Mouse (Mus musculus): ENCODE data around the gene Itpr2.

DNA sequence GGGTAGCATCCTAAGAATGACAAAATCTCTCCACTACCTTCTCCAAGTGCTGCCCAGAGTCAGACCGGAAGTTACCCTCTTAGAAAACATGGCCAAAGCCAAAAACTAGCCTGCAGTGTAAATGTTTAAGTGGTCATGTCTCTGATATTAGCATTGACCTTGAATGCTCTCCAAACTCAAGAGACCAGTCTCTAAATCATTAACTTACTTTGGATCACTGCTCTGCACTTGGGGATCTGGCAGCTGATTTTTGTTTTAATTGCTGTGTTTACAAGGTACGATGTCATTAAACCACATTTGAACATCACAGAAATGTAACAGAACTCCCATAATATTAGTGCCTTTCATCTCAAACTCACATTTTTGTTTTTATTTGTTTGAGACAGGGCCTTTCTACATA lies 10.3 kb downstream of the Itpr2 start:
- TF ChIP-seq CTCF (IDR thresholded peaks at IDR 0.05; ENCODE audit: extremely low read depth, insufficient read length, insufficient replicate concordance, low read depth, low read length) (no peak), POLR2A (IDR thresholded peaks at IDR 0.05; ENCODE audit: low read depth, low read length) (no peak)
